Mouse (Mus musculus): Measurements from ENCODE around the gene Grb2. TPM values are rescaled to one million over a fixed set of nuclear protein-coding genes. Genes with fewer than 3 reads are reported as not detected.
A peak's percentile ranks its signal among the peaks of the same experiment; 100 is the strongest.

Grb2 gene
- polyA plus RNA-seq, 1 experiment from 2014 or later: 139 TPM

GRCm38 (mm10) chr11:115603476-115604303 is 104.7 kb downstream of the Grb2 start, which contains the start of the genes Mrps7 and Gga3:
Mrps7 (plus strand) TSS chr11:115603925.
Gga3 (minus strand) TSS chr11:115604051.
- Histone ChIP-seq H3K27me3 (no peaks in the 10 kb centered on the region), H3K4me3 (peak within 1 kb of the TSS; percentile 99), H3K36me3 (ENCODE audit: poor library complexity, severe bottlenecking) (peaks cover 48% of the 10 kb centered on the region), H3K9ac (peak within 1 kb of the TSS; percentile 97), H3K9me3 (replicated peaks) (no peaks in the 10 kb centered on the region), H3K27ac (peak within 1 kb of the TSS; percentile 85), H3K4me2 (peak within 1 kb of the TSS; percentile 96), H3K4me1 (peaks cover 31% of the 10 kb centered on the region)
- 1% methylated on average over 67 of the region's 93 CpGs for WGBS
- ATAC-seq: peak; percentile 97

- Histone ChIP-seq H3K27ac (peak overlapping the region; percentile 85), H3K36me3 (ENCODE audit: poor library complexity, severe bottlenecking) (peaks cover 47% of the 10 kb centered on the region), H3K9me3 (replicated peaks) (no peaks in the 10 kb centered on the region), H3K27me3 (no peaks in the 10 kb centered on the region), H3K4me3 (peak overlapping the region; percentile 99), H3K4me1 (peaks cover 31% of the 10 kb centered on the region), H3K4me2 (peak overlapping the region; percentile 96), H3K9ac (peak overlapping the region; percentile 97)
- WGBS: 8% methylated on average over 15 of the region's 15 CpGs
- ATAC-seq: no peak
Measured at GRCm38 (mm10) chr11:115603128-115603475, 105.3 kb downstream of the Grb2 start.

DNA sequence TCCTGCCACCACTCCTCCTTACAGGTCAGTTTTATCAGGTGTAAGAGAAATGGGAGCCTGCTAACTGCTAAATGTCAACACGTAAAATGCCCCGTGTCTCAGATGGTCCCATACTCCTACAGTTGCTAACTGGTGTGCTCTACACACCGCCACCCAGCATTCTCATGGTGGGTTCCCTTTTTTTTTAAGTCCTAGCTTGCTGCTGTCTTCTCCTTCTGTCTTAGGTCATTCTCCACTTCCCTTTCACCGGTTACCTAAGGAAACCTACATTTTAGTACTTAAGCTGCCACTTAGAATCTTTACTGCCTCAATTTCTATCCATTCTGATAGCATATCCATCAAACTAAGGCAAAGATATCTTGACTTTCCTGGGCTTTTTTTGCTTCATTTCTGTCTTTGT is 107.2 kb downstream of the Grb2 start:
- Histone ChIP-seq H3K4me2 (no peak overlapping the region), H3K36me3 (ENCODE audit: poor library complexity, severe bottlenecking) (peaks cover 44% of the 10 kb centered on the region), H3K27ac (no peak overlapping the region), H3K9me3 (replicated peaks) (no peaks in the 10 kb centered on the region), H3K27me3 (no peaks in the 10 kb centered on the region), H3K4me1 (peaks cover 31% of the 10 kb centered on the region), H3K9ac (no peak overlapping the region), H3K4me3 (no peak overlapping the region)
- ATAC-seq: no peak
- 100% methylated on average over 4 of the region's 4 CpGs for WGBS

- H3K4me1 ChIP-seq: peaks cover 30% of the 10 kb centered on the region
- no peak for ATAC-seq
- WGBS: 93% methylated on average over 15 of the region's 15 CpGs
- H3K9ac ChIP-seq: no peak overlapping the region
- no peaks in the 10 kb centered on the region for H3K9me3 ChIP-seq (replicated peaks)
- H3K36me3 ChIP-seq (ENCODE audit: poor library complexity, severe bottlenecking): peaks cover 44% of the 10 kb centered on the region
- H3K4me3 ChIP-seq: no peak overlapping the region
- no peak overlapping the region for H3K4me2 ChIP-seq
- H3K27ac ChIP-seq: no peak overlapping the region
- no peaks in the 10 kb centered on the region for H3K27me3 ChIP-seq
Measured at GRCm38 (mm10) chr11:115600743-115601142, 107.7 kb downstream of the Grb2 start.

DNA sequence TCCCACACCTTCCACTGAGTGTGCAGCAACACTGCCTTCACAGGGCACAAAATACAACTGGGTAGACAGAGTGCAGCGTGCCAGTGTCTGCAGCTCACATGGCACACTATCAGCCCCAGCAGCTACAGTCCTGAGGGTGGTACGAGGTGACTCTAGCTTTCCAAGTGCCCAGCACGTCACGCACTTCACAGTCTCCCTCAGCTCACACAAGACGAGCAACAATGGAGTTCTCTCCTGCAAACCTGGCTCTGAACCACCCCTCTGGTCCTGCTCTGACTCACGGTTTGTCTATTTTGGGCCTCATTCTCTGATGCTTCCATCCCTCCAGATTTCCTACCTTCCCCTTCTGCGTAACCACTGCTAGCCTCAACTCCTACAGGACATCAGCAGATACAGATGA is 108.7 kb downstream of the Grb2 start:
- H3K9me3 ChIP-seq (replicated peaks): no peaks in the 10 kb centered on the region
- no peak overlapping the region for H3K9ac ChIP-seq
- H3K27me3 ChIP-seq: no peaks in the 10 kb centered on the region
- peaks cover 20% of the 10 kb centered on the region for H3K4me1 ChIP-seq
- no peak overlapping the region for H3K27ac ChIP-seq
- no peak overlapping the region for H3K4me2 ChIP-seq
- ATAC-seq: no peak
- no peak overlapping the region for H3K4me3 ChIP-seq
- WGBS: 94% methylated on average over 7 of the region's 7 CpGs
- H3K36me3 ChIP-seq (ENCODE audit: poor library complexity, severe bottlenecking): peaks cover 44% of the 10 kb centered on the region

DNA sequence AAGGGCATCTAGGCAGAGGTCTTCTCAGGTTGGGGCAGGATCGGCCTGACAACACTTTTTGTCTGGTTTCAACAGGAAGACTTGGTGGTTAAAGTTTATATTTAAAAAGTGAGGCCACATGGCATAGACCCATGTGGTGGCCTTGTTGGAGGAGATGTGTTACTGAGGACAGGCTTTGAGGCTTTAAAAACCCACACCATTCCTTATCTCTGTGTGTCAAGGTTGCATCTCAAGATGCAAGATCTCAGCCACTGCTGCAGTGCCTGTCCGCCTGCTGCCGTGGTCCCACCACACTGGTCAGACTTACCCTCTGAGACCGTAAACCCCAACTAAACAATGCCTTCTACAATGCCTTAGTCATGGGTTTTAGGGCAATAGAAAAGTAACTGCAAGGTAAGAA is 110.1 kb downstream of the Grb2 start:
- WGBS: 96% methylated on average over 4 of the region's 4 CpGs
- Histone ChIP-seq H3K9me3 (replicated peaks) (no peaks in the 10 kb centered on the region), H3K9ac (no peak overlapping the region), H3K27me3 (no peaks in the 10 kb centered on the region), H3K4me1 (peaks cover 15% of the 10 kb centered on the region), H3K4me3 (no peak overlapping the region), H3K4me2 (no peak overlapping the region), H3K27ac (no peak overlapping the region), H3K36me3 (ENCODE audit: poor library complexity, severe bottlenecking) (peaks cover 58% of the 10 kb centered on the region)
- ATAC-seq: no peak

- Histone ChIP-seq H3K9ac (no peak overlapping the region), H3K9me3 (replicated peaks) (no peaks in the 10 kb centered on the region), H3K27ac (no peak overlapping the region), H3K4me3 (no peak overlapping the region), H3K4me2 (no peak overlapping the region), H3K4me1 (no peaks in the 10 kb centered on the region), H3K27me3 (no peaks in the 10 kb centered on the region), H3K36me3 (ENCODE audit: poor library complexity, severe bottlenecking) (peaks cover 78% of the 10 kb centered on the region)
- no peak for ATAC-seq
- WGBS: 95% methylated on average over 3 of the region's 3 CpGs
Measured at GRCm38 (mm10) chr11:115595209-115595608, 113.2 kb downstream of the Grb2 start.

Other genes starting within 250 kb of the Grb2 start
- not detected in 2 replicates for gene Slc16a5, start 246.1 kb downstream of the Grb2 start, polyA plus RNA-seq (2015; fragmentation: Nextera tagmentation; extraction: Ambion mirVana)
- 11.3 and 13.0 TPM in 2 replicates for gene Armc7, start 232.9 kb downstream of the Grb2 start, polyA plus RNA-seq (2015; fragmentation: Nextera tagmentation; extraction: Ambion mirVana)
- 87.0 and 91.1 TPM in 2 replicates for gene Nt5c, start 216.7 kb downstream of the Grb2 start, polyA plus RNA-seq (2015; fragmentation: Nextera tagmentation; extraction: Ambion mirVana)
- gene Jpt1, start 194.2 kb downstream of the Grb2 start, polyA plus RNA-seq (2015; fragmentation: Nextera tagmentation; extraction: Ambion mirVana): 1,632 and 1,660 TPM in 2 replicates
- gene Sumo2, start 172.3 kb downstream of the Grb2 start, polyA plus RNA-seq (2015; fragmentation: Nextera tagmentation; extraction: Ambion mirVana): 1,485 and 1,571 TPM in 2 replicates
- gene Nup85, start 144.2 kb downstream of the Grb2 start, polyA plus RNA-seq (2015; fragmentation: Nextera tagmentation; extraction: Ambion mirVana): 161 and 179 TPM in 2 replicates
- 81.6 and 87.1 TPM in 2 replicates for gene Mrps7, start 104.7 kb downstream of the Grb2 start, polyA plus RNA-seq (2015; fragmentation: Nextera tagmentation; extraction: Ambion mirVana)
- 23.6 and 29.8 TPM in 2 replicates for gene Gga3, start 104.5 kb downstream of the Grb2 start, polyA plus RNA-seq (2015; fragmentation: Nextera tagmentation; extraction: Ambion mirVana)
- gene Mif4gd, start 95.6 kb downstream of the Grb2 start, polyA plus RNA-seq (2015; fragmentation: Nextera tagmentation; extraction: Ambion mirVana): 12.4 and 13.4 TPM in 2 replicates
- gene Slc25a19, start 80.3 kb downstream of the Grb2 start, polyA plus RNA-seq (2015; fragmentation: Nextera tagmentation; extraction: Ambion mirVana): 37.6 and 37.8 TPM in 2 replicates
- gene Tmem94, start 56.8 kb upstream of the Grb2 start, polyA plus RNA-seq (2015; fragmentation: Nextera tagmentation; extraction: Ambion mirVana): 28.0 and 29.5 TPM in 2 replicates
- 10.7 and 13.3 TPM in 2 replicates for gene Caskin2, start 105.0 kb upstream of the Grb2 start, polyA plus RNA-seq (2015; fragmentation: Nextera tagmentation; extraction: Ambion mirVana)
- gene Tsen54, start 106.1 kb upstream of the Grb2 start, polyA plus RNA-seq (2015; fragmentation: Nextera tagmentation; extraction: Ambion mirVana): 23.2 and 23.9 TPM in 2 replicates
- 0.68 and 1.2 TPM in 2 replicates for gene Llgl2, start 115.5 kb upstream of the Grb2 start, polyA plus RNA-seq (2015; fragmentation: Nextera tagmentation; extraction: Ambion mirVana)
- 0.21 TPM in 1 of 2 replicates, not detected in the other for gene Myo15b, start 149.8 kb upstream of the Grb2 start, polyA plus RNA-seq (2015; fragmentation: Nextera tagmentation; extraction: Ambion mirVana)
- 1.4 and 1.5 TPM in 2 replicates for gene Smim5, start 191.4 kb upstream of the Grb2 start, polyA plus RNA-seq (2015; fragmentation: Nextera tagmentation; extraction: Ambion mirVana)
- gene Smim6, start 203.4 kb upstream of the Grb2 start, polyA plus RNA-seq (2015; fragmentation: Nextera tagmentation; extraction: Ambion mirVana): 0.80 and 0.86 TPM in 2 replicates
- gene Sap30bp, start 224.7 kb upstream of the Grb2 start, polyA plus RNA-seq (2015; fragmentation: Nextera tagmentation; extraction: Ambion mirVana): 56.1 and 62.4 TPM in 2 replicates
- gene Recql5, start 224.9 kb upstream of the Grb2 start, polyA plus RNA-seq (2015; fragmentation: Nextera tagmentation; extraction: Ambion mirVana): 24.4 and 29.6 TPM in 2 replicates

Measured in forebrain, embryonic 13.5 days (tissue).